Mouse (Mus musculus): Measurements from ENCODE around the gene 2010111I01Rik. TPM values are rescaled to one million over a fixed set of nuclear protein-coding genes. Genes with fewer than 3 reads are reported as not detected.
A peak's percentile ranks its signal among the peaks of the same experiment; 100 is the strongest.
"Not testable (repeated sequence)": the region's sequence is repeated elsewhere in the genome, so short reads cannot be mapped to it uniquely, and the experiment has no call there.

Gene 2010111I01Rik
- polyA plus RNA-seq, 1 experiment from 2014 or later: 31.8 TPM

GRCm38 (mm10) chr13:63344481-63344880, 379.8 kb downstream of the 2010111I01Rik start:
- no peak for ATAC-seq (ENCODE audit: low FRiP score)
- no peaks in the 10 kb centered on the region for H3K4me1 ChIP-seq (ENCODE audit: control insufficient read depth, insufficient read depth, low read length)

DNA sequence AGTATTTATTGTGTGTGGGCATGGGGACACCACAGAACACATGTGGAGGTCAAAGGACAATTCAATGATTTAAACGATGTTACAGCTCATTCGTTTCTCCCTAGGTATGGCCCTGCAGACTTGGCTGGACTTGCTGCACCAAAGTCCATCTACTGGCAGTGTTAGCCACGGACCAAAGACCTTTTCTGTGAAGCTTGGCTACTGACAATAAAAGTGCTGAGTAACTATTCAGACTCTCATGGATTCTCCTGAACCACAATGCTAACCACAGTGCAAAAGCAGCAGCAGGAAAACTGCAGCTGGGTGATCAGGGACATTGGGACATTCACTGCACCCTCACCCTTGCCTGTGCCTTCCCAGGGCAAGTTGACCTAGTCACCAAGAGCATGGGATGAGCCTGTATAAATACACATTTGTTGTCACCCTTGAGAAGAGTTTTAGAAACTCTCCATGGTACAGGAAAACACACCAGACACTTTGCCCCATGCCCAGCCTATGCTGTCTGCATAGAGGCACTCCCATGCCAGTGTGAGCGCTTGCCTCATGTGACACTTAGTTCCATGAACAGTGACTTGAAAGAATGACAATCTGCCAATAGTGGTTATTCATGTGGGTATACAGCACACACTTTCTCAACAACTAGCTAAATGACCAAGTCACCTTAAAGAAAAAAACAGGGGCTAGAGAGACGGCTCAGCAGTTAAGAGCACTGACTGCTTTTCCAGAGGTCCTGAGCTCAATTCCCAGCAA, 381.0 kb downstream of the 2010111I01Rik start:
- H3K27ac ChIP-seq (ENCODE audit: low read depth, low read length): no peak overlapping the region
- no peak overlapping the region for H3K4me2 ChIP-seq
- 80% methylated on average over 5 of the region's 5 CpGs for WGBS
- ATAC-seq (ENCODE audit: low FRiP score) (no peak), DNase-seq (ENCODE audit: low spot score, missing footprints) (no peak)
- H3K36me3 ChIP-seq (ENCODE audit: control insufficient read depth, insufficient read depth, low read length): no peaks in the 10 kb centered on the region
- no peak overlapping the region for H3K9ac ChIP-seq (ENCODE audit: low read length)
- no peaks in the 10 kb centered on the region for H3K4me1 ChIP-seq (ENCODE audit: control insufficient read depth, insufficient read depth, low read length)
- no peak overlapping the region for H3K4me3 ChIP-seq (ENCODE audit: low read depth, low read length)
- H3K27me3 ChIP-seq (ENCODE audit: control insufficient read depth, insufficient read depth, low read length): no peaks in the 10 kb centered on the region; the same call in 1 of the 2 replicates
- no peaks in the 10 kb centered on the region for H3K9me3 ChIP-seq (ENCODE audit: control insufficient read depth, low read length)

More at GRCm38 (mm10) chr13:63344481-63344880, 379.8 kb downstream of the 2010111I01Rik start:
- Histone ChIP-seq H3K36me3 (ENCODE audit: control insufficient read depth, insufficient read depth, low read length) (no peaks in the 10 kb centered on the region), H3K27ac (ENCODE audit: low read depth, low read length) (no peak overlapping the region), H3K9me3 (ENCODE audit: control insufficient read depth, low read length) (no peaks in the 10 kb centered on the region), H3K9ac (ENCODE audit: low read length) (no peak overlapping the region), H3K4me2 (no peak overlapping the region), H3K27me3 (ENCODE audit: control insufficient read depth, insufficient read depth, low read length) (no peaks in the 10 kb centered on the region; the same call in 1 of the 2 replicates), H3K4me3 (ENCODE audit: low read depth, low read length) (no peak overlapping the region)
- 98% methylated on average over 3 of the region's 3 CpGs for WGBS
- no peak for DNase-seq (ENCODE audit: low spot score, missing footprints)

GRCm38 (mm10) chr13:63347639-63348038, 382.9 kb downstream of the 2010111I01Rik start:
- whole genome bisulfite sequencing: 73% methylated on average over 2 of the region's 2 CpGs
- Histone ChIP-seq H3K9me3 (ENCODE audit: control insufficient read depth, low read length) (no peaks in the 10 kb centered on the region), H3K36me3 (ENCODE audit: control insufficient read depth, insufficient read depth, low read length) (no peaks in the 10 kb centered on the region), H3K27me3 (ENCODE audit: control insufficient read depth, insufficient read depth, low read length) (no peaks in the 10 kb centered on the region), H3K4me2 (no peak overlapping the region), H3K9ac (ENCODE audit: low read length) (no peak overlapping the region), H3K4me1 (ENCODE audit: control insufficient read depth, insufficient read depth, low read length) (no peaks in the 10 kb centered on the region), H3K27ac (ENCODE audit: low read depth, low read length) (no peak overlapping the region), H3K4me3 (ENCODE audit: low read depth, low read length) (no peak overlapping the region)
- ATAC-seq (ENCODE audit: low FRiP score) (no peak), DNase-seq (ENCODE audit: low spot score, missing footprints) (peak; percentile 41)

- DNase-seq (ENCODE audit: low spot score, missing footprints) (peak; percentile 67), ATAC-seq (ENCODE audit: low FRiP score) (no peak)
- Histone ChIP-seq H3K9ac (ENCODE audit: low read length) (no peak overlapping the region), H3K4me2 (no peak overlapping the region), H3K4me3 (ENCODE audit: low read depth, low read length) (no peak overlapping the region), H3K27me3 (ENCODE audit: control insufficient read depth, insufficient read depth, low read length) (no peaks in the 10 kb centered on the region), H3K27ac (ENCODE audit: low read depth, low read length) (no peak overlapping the region), H3K9me3 (ENCODE audit: control insufficient read depth, low read length) (no peaks in the 10 kb centered on the region), H3K36me3 (ENCODE audit: control insufficient read depth, insufficient read depth, low read length) (no peaks in the 10 kb centered on the region), H3K4me1 (ENCODE audit: control insufficient read depth, insufficient read depth, low read length) (no peaks in the 10 kb centered on the region)
- WGBS: 93% methylated on average over 4 of the region's 4 CpGs
Observed at GRCm38 (mm10) chr13:63350076-63350475, 385.4 kb downstream of the 2010111I01Rik start.

DNA sequence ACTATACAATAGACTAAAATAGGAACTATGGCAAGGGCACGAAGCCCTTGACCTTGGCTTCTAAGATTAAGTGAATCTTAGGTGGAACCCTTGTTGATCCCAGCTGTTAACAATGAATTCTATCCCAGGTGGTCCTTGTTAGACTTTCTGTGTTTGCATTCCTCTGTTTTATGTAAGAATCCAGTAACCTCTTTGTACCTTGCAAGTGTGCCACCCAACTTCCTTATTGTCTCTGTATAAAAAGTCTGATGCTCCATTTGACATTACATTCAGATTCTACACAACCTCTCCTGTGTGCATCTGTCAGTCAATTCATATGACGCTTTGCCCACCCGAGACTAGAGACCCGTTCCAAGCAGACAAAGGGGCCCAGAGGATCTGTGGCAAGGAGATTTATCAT, 388.6 kb downstream of the 2010111I01Rik start:
- not testable (repeated sequence) for H3K4me2 ChIP-seq; H3K9ac ChIP-seq (ENCODE audit: low read length); H3K4me3 ChIP-seq (ENCODE audit: low read depth, low read length); ATAC-seq (ENCODE audit: low FRiP score); H3K36me3 ChIP-seq (ENCODE audit: control insufficient read depth, insufficient read depth, low read length); H3K9me3 ChIP-seq (ENCODE audit: control insufficient read depth, low read length); H3K4me1 ChIP-seq (ENCODE audit: control insufficient read depth, insufficient read depth, low read length); H3K27ac ChIP-seq (ENCODE audit: low read depth, low read length); H3K27me3 ChIP-seq (ENCODE audit: control insufficient read depth, insufficient read depth, low read length)
- DNase-seq (ENCODE audit: low spot score, missing footprints): peak; percentile 60
- WGBS: 76% methylated on average over 4 of the region's 4 CpGs

GRCm38 (mm10) chr13:63356101-63356500, 391.4 kb downstream of the 2010111I01Rik start:
- ATAC-seq (ENCODE audit: low FRiP score) (no peak), DNase-seq (ENCODE audit: low spot score, missing footprints) (no peak)
- Histone ChIP-seq H3K27me3 (ENCODE audit: control insufficient read depth, insufficient read depth, low read length) (no peaks in the 10 kb centered on the region), H3K27ac (ENCODE audit: low read depth, low read length) (no peak overlapping the region), H3K9me3 (ENCODE audit: control insufficient read depth, low read length) (no peaks in the 10 kb centered on the region), H3K4me2 (no peak overlapping the region), H3K4me3 (ENCODE audit: low read depth, low read length) (no peak overlapping the region), H3K36me3 (ENCODE audit: control insufficient read depth, insufficient read depth, low read length) (no peaks in the 10 kb centered on the region), H3K9ac (ENCODE audit: low read length) (no peak overlapping the region), H3K4me1 (ENCODE audit: control insufficient read depth, insufficient read depth, low read length) (no peaks in the 10 kb centered on the region)
- 94% methylated on average over 4 of the region's 4 CpGs for WGBS

DNA sequence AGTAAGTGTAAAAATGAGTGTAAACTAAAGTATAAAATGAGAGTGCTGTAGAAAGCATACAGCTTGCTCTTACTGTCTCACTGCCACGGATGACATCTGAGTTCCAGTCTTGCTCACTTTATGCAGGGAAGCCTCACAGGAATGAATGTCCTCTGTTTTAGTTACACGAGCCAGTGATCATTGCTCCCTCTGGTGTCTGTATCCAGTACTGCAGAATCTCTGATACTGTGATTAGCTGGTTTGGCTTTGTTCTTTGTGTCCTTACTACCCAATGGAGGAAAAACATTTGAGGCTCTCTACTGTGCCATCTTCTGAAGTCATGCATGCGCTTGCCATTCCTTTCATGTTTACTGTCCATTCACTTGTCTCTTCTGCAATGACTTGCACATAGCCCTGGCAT, 391.9 kb downstream of the 2010111I01Rik start:
- H3K36me3 ChIP-seq (ENCODE audit: control insufficient read depth, insufficient read depth, low read length): no peaks in the 10 kb centered on the region
- no peak overlapping the region for H3K4me2 ChIP-seq
- DNase-seq (ENCODE audit: low spot score, missing footprints) (peak; percentile 96), ATAC-seq (ENCODE audit: low FRiP score) (peak; percentile 42; the same call in 1 of the 2 replicates)
- no peak overlapping the region for H3K4me3 ChIP-seq (ENCODE audit: low read depth, low read length)
- no peaks in the 10 kb centered on the region for H3K4me1 ChIP-seq (ENCODE audit: control insufficient read depth, insufficient read depth, low read length)
- H3K9ac ChIP-seq (ENCODE audit: low read length): no peak overlapping the region
- no peaks in the 10 kb centered on the region for H3K27me3 ChIP-seq (ENCODE audit: control insufficient read depth, insufficient read depth, low read length)
- H3K9me3 ChIP-seq (ENCODE audit: control insufficient read depth, low read length): no peaks in the 10 kb centered on the region
- WGBS: 37% methylated on average over 3 of the region's 3 CpGs
- H3K27ac ChIP-seq (ENCODE audit: low read depth, low read length): no peak overlapping the region

GRCm38 (mm10) chr13:63359393-63359792, 394.7 kb downstream of the 2010111I01Rik start:
- no peaks in the 10 kb centered on the region for H3K4me1 ChIP-seq (ENCODE audit: control insufficient read depth, insufficient read depth, low read length)
- DNase-seq (ENCODE audit: low spot score, missing footprints) (no peak), ATAC-seq (ENCODE audit: low FRiP score) (no peak)
- WGBS: 95% methylated on average over 4 of the region's 4 CpGs
- H3K27me3 ChIP-seq (ENCODE audit: control insufficient read depth, insufficient read depth, low read length): no peaks in the 10 kb centered on the region
- no peak overlapping the region for H3K4me3 ChIP-seq (ENCODE audit: low read depth, low read length)
- H3K27ac ChIP-seq (ENCODE audit: low read depth, low read length): no peak overlapping the region
- H3K4me2 ChIP-seq: no peak overlapping the region
- no peaks in the 10 kb centered on the region for H3K9me3 ChIP-seq (ENCODE audit: control insufficient read depth, low read length)
- H3K36me3 ChIP-seq (ENCODE audit: control insufficient read depth, insufficient read depth, low read length): no peaks in the 10 kb centered on the region
- H3K9ac ChIP-seq (ENCODE audit: low read length): no peak overlapping the region

DNA sequence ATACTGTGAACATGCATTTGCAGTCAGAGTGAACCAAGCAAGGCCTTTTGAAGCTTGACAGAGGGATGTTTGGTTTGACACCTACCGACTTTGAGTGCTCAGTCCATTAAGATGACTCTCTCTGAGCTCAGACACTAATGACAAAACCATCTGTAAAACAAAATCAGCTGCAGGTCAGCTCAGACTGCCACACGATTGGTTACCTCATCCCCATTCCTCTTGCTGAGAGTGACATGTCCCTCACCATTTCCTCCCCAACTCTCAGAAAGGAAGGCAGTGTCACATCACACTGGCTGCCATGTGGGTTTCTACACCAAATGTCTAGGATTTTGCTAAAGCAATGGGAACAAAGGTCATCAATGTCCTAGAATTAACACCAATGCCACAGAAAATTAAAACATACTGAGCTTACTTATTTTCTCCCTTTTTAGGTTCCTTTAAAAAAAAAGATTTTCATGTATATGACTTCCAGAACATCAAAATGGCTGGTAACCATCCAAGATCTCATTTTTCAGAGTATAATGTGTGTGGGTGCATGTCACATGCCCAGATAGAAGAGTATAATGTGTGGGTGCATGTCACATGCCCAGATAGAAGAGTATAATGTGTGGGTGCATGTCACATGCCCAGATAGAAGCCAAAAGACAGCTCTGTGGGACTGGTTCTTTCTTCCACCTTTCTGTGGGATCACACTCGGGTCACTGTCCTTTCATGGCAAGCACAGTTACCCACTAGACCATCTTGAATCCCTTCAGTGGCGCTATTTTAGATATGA, 395.6 kb downstream of the 2010111I01Rik start:
- Histone ChIP-seq H3K9me3 (ENCODE audit: control insufficient read depth, low read length) (no peaks in the 10 kb centered on the region), H3K27ac (ENCODE audit: low read depth, low read length) (no peak overlapping the region), H3K9ac (ENCODE audit: low read length) (no peak overlapping the region), H3K36me3 (ENCODE audit: control insufficient read depth, insufficient read depth, low read length) (no peaks in the 10 kb centered on the region), H3K4me3 (ENCODE audit: low read depth, low read length) (no peak overlapping the region), H3K4me1 (ENCODE audit: control insufficient read depth, insufficient read depth, low read length) (no peaks in the 10 kb centered on the region), H3K27me3 (ENCODE audit: control insufficient read depth, insufficient read depth, low read length) (no peaks in the 10 kb centered on the region), H3K4me2 (no peak overlapping the region)
- DNase-seq (ENCODE audit: low spot score, missing footprints) (no peak), ATAC-seq (ENCODE audit: low FRiP score) (no peak)
- WGBS: 84% methylated on average over 4 of the region's 4 CpGs
